Mouse (Mus musculus) limb, embryonic 11.5 days (tissue): ENCODE measurements around the gene Tesk1. TPM values are rescaled to one million over a fixed set of nuclear protein-coding genes. Genes with fewer than 3 reads are reported as not detected.

ENCODE experiments used
- ATAC-seq: fragments of 200-750 bp; cut with Nextera tagmentation; 2 replicates; pipeline ENCODE4 v1.8.0; 2017; ENCODE audit warnings: low read depth; ENCODE audit not compliant: insufficient number of reproducible peaks, low FRiP score, low TSS enrichment
- DNase-seq: peaks from one replicate; pipeline ENCODE4 v3.0.0-alpha.2; 2015; ENCODE audit warnings: low spot score
- H3K27ac ChIP-seq: fragments of 300-500 bp; sonication (generic); replicated peaks from 2 replicates; pipeline ENCODE4 v1.5.1; 2014; ENCODE audit warnings: low read depth, mild to moderate bottlenecking, low read length
- H3K27me3 ChIP-seq: fragments of 300-500 bp; sonication (generic); 2 replicates; pipeline ENCODE4 v1.6.1; 2014; ENCODE audit warnings: mild to moderate bottlenecking, low read length, mixed read lengths; ENCODE audit not compliant: control insufficient read depth, insufficient read depth
- H3K36me3 ChIP-seq: fragments of 300-500 bp; sonication (generic); 2 replicates; pipeline ENCODE4 v1.6.1; 2014; ENCODE audit warnings: mild to moderate bottlenecking, low read length, moderate library complexity, mixed read lengths; ENCODE audit not compliant: control insufficient read depth, insufficient read depth
- H3K4me1 ChIP-seq: fragments of 300-500 bp; sonication (generic); 2 replicates; pipeline ENCODE4 v1.6.1; 2014; ENCODE audit warnings: low read length, mixed read lengths; ENCODE audit not compliant: control insufficient read depth, insufficient read depth
- H3K4me2 ChIP-seq: fragments of 300-500 bp; sonication (generic); 2 replicates; pipeline ENCODE4 v1.6.1; 2014; ENCODE audit warnings: low read depth, mild to moderate bottlenecking, moderate library complexity; ENCODE audit not compliant: severe bottlenecking
- H3K4me3 ChIP-seq: fragments of 300-500 bp; sonication (generic); 2 replicates; pipeline ENCODE4 v1.5.1; 2014; ENCODE audit warnings: low read depth, low read length
- H3K9ac ChIP-seq: fragments of 300-500 bp; sonication (generic); 2 replicates; pipeline ENCODE4 v1.6.1; 2014; ENCODE audit warnings: mild to moderate bottlenecking, low read length
- H3K9me3 ChIP-seq: fragments of 300-500 bp; sonication (generic); 2 replicates; pipeline ENCODE4 v1.6.1; 2016; ENCODE audit warnings: low read length; ENCODE audit not compliant: control insufficient read depth
- WGBS: fragments of 180-500 bp; shearing (Covaris S2); extraction: QIAGEN DNeasy Blood & Tissue Kit; methylation state at CpG from one replicate; pipeline ENCODE4 v1.1.7; 2014; 5-methylcytosine and 5-hydroxymethylcytosine counted together
- polyA plus RNA-seq: library from polyadenylated mRNA; unstranded; fragments of >200 nt; fragmentation: Nextera tagmentation; extraction: Ambion mirVana; gene quantifications from 2 replicates; pipeline ENCODE4 v1.2.1, GENCODE M21; 2014

Tesk1 gene
- polyA plus RNA-seq, 1 experiment from 2014 or later: 9.8 TPM

GRCm38 (mm10) chr4:43466872-43467271, 25.1 kb downstream of the Tesk1 start:
- no peak for DNase-seq
- no peak for ATAC-seq
- no peak overlapping the region for H3K4me2 ChIP-seq
- no peak overlapping the region for H3K27ac ChIP-seq
- H3K9ac ChIP-seq: no peak overlapping the region
- H3K9me3 ChIP-seq: no peaks in the 10 kb centered on the region
- no peaks in the 10 kb centered on the region for H3K27me3 ChIP-seq
- no peaks in the 10 kb centered on the region for H3K4me1 ChIP-seq
- WGBS: 87% methylated on average over 7 of the region's 7 CpGs
- no peak overlapping the region for H3K4me3 ChIP-seq
- H3K36me3 ChIP-seq: no peaks in the 10 kb centered on the region

GRCm38 (mm10) chr4:43470301-43470700, 28.6 kb downstream of the Tesk1 start:
- DNase-seq: no peak
- no peak for ATAC-seq
- WGBS: 94% methylated on average over 10 of the region's 10 CpGs
- Histone ChIP-seq H3K4me3 (no peak overlapping the region), H3K4me1 (no peaks in the 10 kb centered on the region), H3K4me2 (no peak overlapping the region), H3K9me3 (no peaks in the 10 kb centered on the region), H3K27ac (no peak overlapping the region), H3K9ac (no peak overlapping the region), H3K36me3 (no peaks in the 10 kb centered on the region), H3K27me3 (no peaks in the 10 kb centered on the region)

GRCm38 (mm10) chr4:43473636-43474035, 31.9 kb downstream of the Tesk1 start:
- H3K4me1 ChIP-seq: no peaks in the 10 kb centered on the region
- no peaks in the 10 kb centered on the region for H3K36me3 ChIP-seq
- H3K4me2 ChIP-seq: no peak overlapping the region
- DNase-seq (no peak), ATAC-seq (no peak)
- no peaks in the 10 kb centered on the region for H3K27me3 ChIP-seq
- no peak overlapping the region for H3K27ac ChIP-seq
- H3K9ac ChIP-seq: no peak overlapping the region
- WGBS: 84% methylated on average over 1 of the region's 1 CpGs
- H3K9me3 ChIP-seq: no peaks in the 10 kb centered on the region
- no peak overlapping the region for H3K4me3 ChIP-seq

GRCm38 (mm10) chr4:43476604-43477003, 34.9 kb downstream of the Tesk1 start:
- Histone ChIP-seq H3K9me3 (no peaks in the 10 kb centered on the region), H3K27ac (no peak overlapping the region), H3K9ac (no peak overlapping the region), H3K4me1 (no peaks in the 10 kb centered on the region), H3K36me3 (no peaks in the 10 kb centered on the region), H3K4me2 (no peak overlapping the region), H3K27me3 (no peaks in the 10 kb centered on the region), H3K4me3 (no peak overlapping the region)
- WGBS: 87% methylated on average over 6 of the region's 6 CpGs
- ATAC-seq (no peak), DNase-seq (no peak)

- no peak overlapping the region for H3K9ac ChIP-seq
- ATAC-seq (peak; percentile 78), DNase-seq (peak; percentile 85)
- WGBS: 21% methylated on average over 11 of the region's 11 CpGs
- no peaks in the 10 kb centered on the region for H3K9me3 ChIP-seq
- H3K4me2 ChIP-seq: peak overlapping the region; percentile 11; the same call in 1 of the 2 replicates
- no peaks in the 10 kb centered on the region for H3K36me3 ChIP-seq
- H3K27me3 ChIP-seq: no peaks in the 10 kb centered on the region
- H3K4me3 ChIP-seq: no peak overlapping the region
- H3K27ac ChIP-seq: no peak overlapping the region
- H3K4me1 ChIP-seq: no peaks in the 10 kb centered on the region
These were observed 36.3 kb downstream of the Tesk1 start for GRCm38 (mm10) chr4:43477857-43478533.

- H3K4me2 ChIP-seq: peak overlapping the region; percentile 11; the same call in 1 of the 2 replicates
- DNase-seq (no peak), ATAC-seq (no peak)
- no peaks in the 10 kb centered on the region for H3K9me3 ChIP-seq
- H3K9ac ChIP-seq: no peak overlapping the region
- H3K27me3 ChIP-seq: no peaks in the 10 kb centered on the region
- no peak overlapping the region for H3K4me3 ChIP-seq
- WGBS: 53% methylated on average over 8 of the region's 8 CpGs
- no peak overlapping the region for H3K27ac ChIP-seq
- no peaks in the 10 kb centered on the region for H3K4me1 ChIP-seq
- H3K36me3 ChIP-seq: no peaks in the 10 kb centered on the region
These were observed 36.8 kb downstream of the Tesk1 start for GRCm38 (mm10) chr4:43478534-43478858.

GRCm38 (mm10) chr4:43478906-43479832, 37.4 kb downstream of the Tesk1 start:
- Histone ChIP-seq H3K27ac (no peak overlapping the region), H3K4me1 (no peaks in the 10 kb centered on the region), H3K9ac (peak overlapping the region; percentile 27; the same call in 1 of the 2 replicates), H3K9me3 (no peaks in the 10 kb centered on the region), H3K27me3 (no peaks in the 10 kb centered on the region), H3K4me3 (no peak overlapping the region), H3K36me3 (no peaks in the 10 kb centered on the region), H3K4me2 (no peak overlapping the region)
- WGBS: 46% methylated on average over 24 of the region's 24 CpGs
- no peak for ATAC-seq
- peak; percentile 79 for DNase-seq

GRCm38 (mm10) chr4:43480985-43481384, 39.2 kb downstream of the Tesk1 start:
- no peak overlapping the region for H3K4me3 ChIP-seq
- no peak overlapping the region for H3K27ac ChIP-seq
- no peak for DNase-seq
- no peaks in the 10 kb centered on the region for H3K27me3 ChIP-seq
- H3K9ac ChIP-seq: no peak overlapping the region
- no peak overlapping the region for H3K4me2 ChIP-seq
- no peaks in the 10 kb centered on the region for H3K9me3 ChIP-seq
- WGBS: 83% methylated on average over 5 of the region's 5 CpGs
- no peak for ATAC-seq
- no peaks in the 10 kb centered on the region for H3K4me1 ChIP-seq
- H3K36me3 ChIP-seq: no peaks in the 10 kb centered on the region
